22 mouse cellular contexts compared by ENCODE assay signal in the genomic region with DNA sequence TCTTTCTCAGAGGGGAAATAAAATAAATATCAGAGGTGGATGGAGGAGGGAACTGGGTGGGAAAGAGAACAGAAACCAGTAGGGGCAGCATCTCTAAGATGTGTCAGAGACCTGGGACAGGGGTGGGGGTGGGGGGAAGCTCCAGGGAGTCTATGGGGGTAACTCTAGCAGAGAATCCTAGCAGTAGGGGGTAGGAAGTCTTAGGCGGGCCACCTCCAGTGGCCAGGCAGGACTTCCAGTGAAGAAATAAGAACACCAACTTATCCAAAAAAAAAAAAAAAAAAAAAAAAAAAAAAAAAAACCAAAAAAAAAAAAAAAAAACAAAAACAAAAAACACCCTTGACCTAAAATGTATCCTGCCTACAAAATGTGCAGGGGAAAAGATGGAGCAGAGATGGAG. TPM values are rescaled to one million over a fixed set of nuclear protein-coding genes. Genes with fewer than 3 reads are reported as not detected.
"Had no signal": no experiment of that assay in that cellular context is flagged by ENCODE, and none has a peak within 500 bp of the region (broad histone marks: within the 10 kb centered on the region; RNA-seq: fewer than 3 reads in every experiment).

No protein-coding gene starts in this region.

- H3K9ac ChIP-seq: neural tube, embryonic 12.5 days; neural tube, embryonic 13.5 days; neural tube, embryonic 15.5 days; stomach, embryonic 15.5 days had no signal

- H3K4me2 ChIP-seq: neural tube, embryonic 12.5 days; neural tube, embryonic 13.5 days; neural tube, embryonic 15.5 days; stomach, embryonic 15.5 days had no signal

- DNase-seq: retina, postnatal 1 day; right cerebral cortex, adult 18-20 months; right cerebral cortex, postnatal 25 days; right cerebral cortex, postnatal 4 days; spleen, adult 18-20 months; thymus, adult 18-20 months; thymus, adult 2 months; thymus, postnatal 14 days; thymus, postnatal 25 days; thymus, postnatal 36 days; thymus, postnatal 4 days had no signal

- H3K36me3 ChIP-seq: neural tube, embryonic 12.5 days; neural tube, embryonic 13.5 days; neural tube, embryonic 15.5 days; stomach, embryonic 15.5 days had no signal

- H3K27ac ChIP-seq: neural tube, embryonic 12.5 days; neural tube, embryonic 13.5 days; neural tube, embryonic 15.5 days; stomach, embryonic 15.5 days; stomach, postnatal 0 days had no signal

- H3K27me3 ChIP-seq: neural tube, embryonic 12.5 days; neural tube, embryonic 13.5 days; neural tube, embryonic 15.5 days; stomach, embryonic 15.5 days had no signal

- H3K9me3 ChIP-seq: neural tube, embryonic 12.5 days; neural tube, embryonic 13.5 days; neural tube, embryonic 15.5 days; stomach, embryonic 15.5 days had no signal

- H3K4me3 ChIP-seq: neural tube, embryonic 12.5 days; neural tube, embryonic 13.5 days; neural tube, embryonic 15.5 days; stomach, embryonic 15.5 days had no signal

- H3K4me1 ChIP-seq: neural tube, embryonic 12.5 days; neural tube, embryonic 13.5 days; neural tube, embryonic 15.5 days; stomach, embryonic 15.5 days had no signal

RNA-seq across cellular contexts. Expression of a gene that starts 26.3 kb away (rescaled TPM):
- total RNA-seq: neutrophil, adult 5-6 weeks had no signal
- polyA plus RNA-seq: neural tube, embryonic 12.5 days; neural tube, embryonic 13.5 days; neural tube, embryonic 14.5 days; neural tube, embryonic 15.5 days; small intestine, adult 2 months; spleen, adult 2 months; stomach, embryonic 14.5 days; stomach, embryonic 15.5 days; stomach, embryonic 16.5 days; stomach, postnatal 0 days had no signal
